Mouse (Mus musculus): ENCODE results near the gene Ptk7. TPM values are rescaled to one million over a fixed set of nuclear protein-coding genes. Genes with fewer than 3 reads are reported as not detected.

Ptk7 gene
- polyA plus RNA-seq, 1 experiment from 2014 or later = 138 TPM

DNA sequence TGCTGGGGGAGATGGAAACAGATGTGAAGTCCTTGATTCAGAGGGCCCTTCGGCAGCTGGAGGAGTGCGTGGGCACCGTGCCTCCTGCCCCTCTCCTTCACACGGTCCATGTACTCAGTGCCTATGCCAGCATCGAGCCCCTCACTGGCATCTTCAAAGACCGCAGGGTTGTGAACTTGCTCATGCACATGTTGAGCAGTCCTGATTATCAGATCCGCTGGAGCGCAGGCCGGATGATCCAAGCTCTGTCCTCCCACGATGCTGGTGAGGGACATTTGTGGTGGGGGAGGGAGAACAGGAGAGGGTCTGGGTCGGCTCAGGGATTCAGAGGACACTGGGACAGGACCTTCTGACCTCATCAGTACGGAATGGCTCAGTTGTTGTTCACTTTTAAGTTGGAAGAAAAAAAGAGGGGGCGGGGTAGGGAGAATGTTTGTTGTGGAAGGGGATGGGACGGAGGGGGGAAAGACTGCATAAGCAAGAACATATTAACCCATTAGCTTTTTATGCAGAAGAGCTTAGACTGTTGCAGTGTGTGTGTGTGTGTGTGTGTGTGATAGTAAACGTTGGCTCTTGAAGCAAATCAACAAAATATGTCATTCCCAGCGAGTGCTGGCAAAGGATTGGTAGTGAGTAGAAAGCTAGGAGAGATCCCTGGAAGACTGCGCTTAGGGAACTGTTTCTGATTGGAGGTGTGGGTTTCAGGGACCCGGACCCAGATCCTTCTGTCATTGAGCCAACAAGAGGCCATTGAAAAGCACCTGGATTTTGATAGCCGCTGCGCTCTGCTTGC lies 22.6 kb upstream of the Ptk7 start:
- H3K4me1 ChIP-seq = peaks cover 56% of the 10 kb centered on the region
- no peaks in the 10 kb centered on the region for H3K27me3 ChIP-seq
- H3K4me3 ChIP-seq (replicated peaks) = peak overlapping the region; percentile 74
- H3K36me3 ChIP-seq = peaks cover 55% of the 10 kb centered on the region
- H3K27ac ChIP-seq = peak overlapping the region; percentile 98; the same call in 1 of the 2 replicates
- no peak for ATAC-seq (replicated peaks; ENCODE audit: low FRiP score)
- H3K9me3 ChIP-seq (replicated peaks) = no peaks in the 10 kb centered on the region
- peak overlapping the region; percentile 80 for H3K4me2 ChIP-seq
- peak overlapping the region; percentile 80 for H3K9ac ChIP-seq
- 57% methylated on average over 20 of the region's 20 CpGs for WGBS

DNA sequence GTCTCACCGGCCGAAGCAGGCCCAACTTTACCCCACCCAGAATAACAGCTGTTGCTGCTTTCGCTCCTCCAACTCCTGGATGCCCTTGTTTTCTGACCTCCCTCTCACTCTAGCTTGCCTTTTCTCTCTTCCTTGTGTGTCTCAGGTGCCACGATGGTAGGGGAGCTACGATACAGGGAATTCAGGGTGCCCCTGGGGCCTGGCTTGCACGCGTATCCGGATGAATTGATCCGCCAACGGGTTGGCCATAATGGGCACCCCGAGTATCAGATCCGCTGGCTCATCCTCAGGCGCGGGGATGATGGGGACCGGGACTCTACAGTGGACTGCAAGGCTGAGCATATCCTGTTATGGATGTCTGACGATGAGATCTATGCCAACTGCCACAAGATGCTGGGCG lies 22.0 kb upstream of the Ptk7 start:
- WGBS = 63% methylated on average over 17 of the region's 17 CpGs
- Histone ChIP-seq H3K4me2 (peak overlapping the region; percentile 80), H3K36me3 (peaks cover 49% of the 10 kb centered on the region), H3K27ac (peak overlapping the region; percentile 98), H3K4me1 (peaks cover 55% of the 10 kb centered on the region), H3K4me3 (replicated peaks) (peak overlapping the region; percentile 74), H3K9ac (peak overlapping the region; percentile 80), H3K9me3 (replicated peaks) (no peaks in the 10 kb centered on the region), H3K27me3 (no peaks in the 10 kb centered on the region)
- no peak for ATAC-seq (replicated peaks; ENCODE audit: low FRiP score)

DNA sequence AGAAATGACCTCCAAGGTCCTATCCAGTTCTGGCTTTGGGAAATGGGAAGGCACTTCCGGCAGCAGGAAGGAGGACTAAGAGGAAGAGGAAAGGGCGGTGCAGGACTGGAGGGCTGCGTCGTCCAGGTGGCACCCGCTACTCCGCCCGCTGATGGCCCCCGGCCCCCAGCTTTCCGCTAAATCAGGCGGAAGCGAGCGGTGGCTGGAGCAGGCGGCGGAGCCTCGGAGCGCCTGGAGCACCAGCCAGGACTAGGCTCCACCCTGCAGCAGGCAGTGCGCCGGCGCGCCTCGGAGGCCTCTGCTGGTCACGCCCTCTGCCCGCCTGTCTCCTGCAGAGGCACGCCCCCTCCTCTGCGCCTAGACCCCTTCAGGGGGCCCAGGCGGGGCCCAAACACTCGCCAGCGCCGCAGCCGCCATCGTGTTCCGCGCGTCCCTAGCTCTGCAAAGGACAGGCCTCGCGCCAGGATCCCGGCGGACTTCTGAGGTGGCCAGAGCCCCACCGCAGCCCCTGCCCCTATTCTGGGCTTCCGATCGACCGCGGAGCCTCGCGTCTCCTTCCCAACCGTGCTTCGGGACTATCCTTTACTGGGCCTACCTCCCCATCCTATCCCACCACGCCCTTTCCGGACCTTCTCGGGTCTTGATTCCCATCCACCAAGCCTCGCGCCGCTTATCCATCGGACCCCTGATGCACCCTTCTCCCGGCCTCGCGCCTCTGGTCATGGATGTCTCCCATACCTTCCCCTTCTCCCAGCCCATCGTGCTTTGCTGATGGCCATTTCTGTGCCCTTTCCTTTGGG lies 21.1 kb upstream of the Ptk7 start, which contains the start of gene Cul7:
Gene Cul7 (plus strand): TSS at position 106 of the 800 bp plus-strand sequence.
- WGBS = 1% methylated on average over 55 of the region's 58 CpGs
- peak; percentile 94 for ATAC-seq (replicated peaks; ENCODE audit: low FRiP score)
- H3K9ac ChIP-seq = peak within 1 kb of the TSS; percentile 80
- peak within 1 kb of the TSS; percentile 74 for H3K4me3 ChIP-seq (replicated peaks)
- H3K4me2 ChIP-seq = peak within 1 kb of the TSS; percentile 80
- H3K27me3 ChIP-seq = no peaks in the 10 kb centered on the region
- no peaks in the 10 kb centered on the region for H3K9me3 ChIP-seq (replicated peaks)
- peaks cover 40% of the 10 kb centered on the region for H3K36me3 ChIP-seq
- peak within 1 kb of the TSS; percentile 98 for H3K27ac ChIP-seq
- peaks cover 48% of the 10 kb centered on the region for H3K4me1 ChIP-seq

DNA sequence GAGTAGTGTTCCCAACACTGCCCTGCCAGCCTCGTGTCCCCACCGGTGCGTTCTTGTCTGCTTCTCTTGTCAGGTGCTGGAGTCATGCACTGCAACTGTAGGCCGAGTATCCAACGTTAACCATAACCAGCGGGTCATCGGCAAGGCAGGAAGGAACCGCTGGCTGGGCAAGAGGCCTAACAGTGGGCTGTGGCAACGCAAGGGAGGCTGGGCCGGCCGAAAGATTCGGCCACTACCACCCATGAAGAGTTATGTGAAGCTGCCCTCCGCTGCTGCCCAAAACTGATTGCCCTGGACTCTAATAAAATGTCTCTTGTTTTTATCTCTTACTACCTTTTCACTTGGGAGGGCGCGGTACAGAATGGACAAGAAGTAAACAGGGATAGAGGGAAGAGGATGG lies 20.5 kb upstream of the Ptk7 start:
- ATAC-seq (replicated peaks; ENCODE audit: low FRiP score) = no peak
- Histone ChIP-seq H3K36me3 (peaks cover 36% of the 10 kb centered on the region), H3K4me2 (peak overlapping the region; percentile 80), H3K4me3 (replicated peaks) (peak overlapping the region; percentile 74), H3K27me3 (no peaks in the 10 kb centered on the region), H3K9me3 (replicated peaks) (no peaks in the 10 kb centered on the region), H3K9ac (peak overlapping the region; percentile 24), H3K27ac (peak overlapping the region; percentile 98), H3K4me1 (peaks cover 53% of the 10 kb centered on the region)
- 28% methylated on average over 15 of the region's 15 CpGs for WGBS

DNA sequence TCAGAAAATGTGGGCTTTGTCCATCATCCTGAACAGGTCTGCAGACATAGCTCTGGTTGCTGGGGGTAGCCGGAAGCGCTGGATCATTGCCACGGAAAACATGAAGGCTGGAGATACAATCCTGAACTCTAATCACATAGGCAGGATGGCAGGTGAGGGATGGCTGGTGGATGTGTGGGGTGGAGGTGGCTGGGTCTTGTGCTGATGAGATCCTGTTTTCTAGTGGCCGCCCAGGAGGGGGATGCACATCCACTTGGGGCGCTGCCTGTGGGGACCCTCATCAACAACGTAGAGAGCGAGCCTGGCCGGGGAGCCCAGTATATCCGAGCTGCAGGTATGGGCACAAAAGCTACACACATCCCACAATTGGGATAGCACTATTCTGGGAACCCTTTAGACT lies 19.1 kb upstream of the Ptk7 start:
- Histone ChIP-seq H3K27me3 (no peaks in the 10 kb centered on the region), H3K9me3 (replicated peaks) (no peaks in the 10 kb centered on the region), H3K4me1 (peaks cover 56% of the 10 kb centered on the region), H3K36me3 (peaks cover 22% of the 10 kb centered on the region), H3K4me3 (replicated peaks) (no peak overlapping the region), H3K4me2 (no peak overlapping the region), H3K9ac (no peak overlapping the region), H3K27ac (no peak overlapping the region)
- WGBS = 89% methylated on average over 9 of the region's 9 CpGs
- ATAC-seq (replicated peaks; ENCODE audit: low FRiP score) = no peak

DNA sequence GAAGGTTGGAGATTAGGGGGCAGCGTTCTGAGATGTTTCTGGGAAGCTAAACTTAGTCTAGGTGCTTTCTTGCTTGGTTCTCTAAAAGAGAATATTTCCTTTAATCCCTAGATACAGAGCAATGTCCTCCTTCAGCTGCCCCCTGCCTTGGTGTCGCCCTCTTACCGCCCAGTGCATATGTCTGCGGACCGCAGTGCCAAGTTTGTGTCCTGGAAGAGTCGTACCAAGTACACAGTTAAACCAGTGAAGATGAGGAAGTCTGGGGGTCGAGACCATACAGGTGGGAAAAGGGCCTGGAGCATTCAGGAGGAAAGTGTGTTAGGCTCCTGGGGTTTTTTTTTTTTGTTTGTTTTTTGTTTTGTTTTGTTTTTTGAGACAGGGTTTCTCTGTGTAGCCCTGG lies 18.0 kb upstream of the Ptk7 start:
- WGBS = 91% methylated on average over 7 of the region's 7 CpGs
- Histone ChIP-seq H3K4me1 (peaks cover 46% of the 10 kb centered on the region), H3K36me3 (peaks cover 17% of the 10 kb centered on the region)

DNA sequence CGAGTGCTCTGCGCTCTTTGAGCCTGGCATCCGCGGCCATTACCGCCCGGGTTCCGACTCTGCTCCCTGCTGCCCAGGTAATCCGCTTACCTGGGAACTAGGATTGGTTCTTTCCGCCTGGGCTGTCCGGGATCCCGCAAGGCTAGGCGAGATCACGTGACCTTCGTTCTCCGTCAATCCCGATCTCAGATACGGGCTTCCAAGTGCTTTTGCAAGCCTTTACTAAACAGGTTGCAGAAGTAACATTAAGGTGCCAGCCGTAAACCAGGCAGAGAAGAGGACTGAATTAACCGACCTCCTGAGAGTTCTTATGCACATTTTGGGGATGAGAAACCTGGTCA lies 17.0 kb upstream of the Ptk7 start:
- WGBS = under 1% methylated on average over 19 of the region's 19 CpGs
- Histone ChIP-seq H3K9ac (peak overlapping the region; percentile 78), H3K27me3 (no peaks in the 10 kb centered on the region), H3K4me1 (peaks cover 36% of the 10 kb centered on the region), H3K36me3 (peaks cover 27% of the 10 kb centered on the region), H3K27ac (peak overlapping the region; percentile 84), H3K4me3 (replicated peaks) (peak overlapping the region; percentile 89), H3K9me3 (replicated peaks) (no peaks in the 10 kb centered on the region), H3K4me2 (peak overlapping the region; percentile 76)
- ATAC-seq (replicated peaks; ENCODE audit: low FRiP score) = no peak

More for the DNA sequence above, 18.0 kb upstream of the Ptk7 start:
- Histone ChIP-seq H3K9ac (no peak overlapping the region), H3K27me3 (no peaks in the 10 kb centered on the region), H3K4me2 (peak overlapping the region; percentile 76; the same call in 1 of the 2 replicates), H3K4me3 (replicated peaks) (peak overlapping the region; percentile 89), H3K9me3 (replicated peaks) (no peaks in the 10 kb centered on the region), H3K27ac (no peak overlapping the region)
- no peak for ATAC-seq (replicated peaks; ENCODE audit: low FRiP score)

DNA sequence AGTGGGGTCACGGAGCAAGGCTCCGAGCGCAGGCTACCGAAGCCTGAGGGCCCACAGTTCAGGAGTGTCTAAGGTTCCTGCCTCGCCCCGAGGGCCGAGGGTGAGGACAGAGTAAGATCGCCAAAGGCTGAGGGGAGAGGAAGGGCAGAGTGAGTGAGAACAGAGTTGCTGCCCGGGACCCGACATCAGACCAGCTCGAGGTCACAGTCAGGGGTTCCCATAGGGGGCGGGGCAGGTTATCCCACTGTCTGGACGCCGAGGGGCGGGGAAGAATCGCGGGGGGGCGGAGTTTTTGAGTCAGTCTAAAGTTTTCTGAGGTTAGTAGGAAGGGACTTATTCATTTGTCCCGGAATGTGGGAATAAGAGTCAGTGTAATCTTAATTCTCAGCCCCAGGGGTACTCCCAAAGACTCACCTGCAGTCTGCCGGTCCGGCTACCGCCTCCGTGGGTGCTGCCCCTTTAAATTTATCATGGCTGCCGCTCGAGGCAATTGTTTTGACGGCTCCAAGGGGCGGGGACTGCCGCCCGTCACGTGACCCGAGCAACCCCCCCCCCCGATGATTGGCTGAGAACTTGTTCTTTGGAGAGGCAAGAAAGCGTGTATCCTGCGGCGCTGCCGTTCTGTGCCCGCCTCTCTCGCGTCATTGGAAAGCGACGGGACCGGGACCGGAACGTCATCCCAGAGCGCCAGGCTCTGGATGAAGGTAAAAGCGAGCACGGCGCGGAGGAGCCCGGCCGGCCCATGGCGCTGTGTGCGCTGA lies 16.4 kb upstream of the Ptk7 start, which contains the start of the genes Klc4 and Mrpl2:
Gene Klc4 (minus strand): TSS at position 462 of the 761 bp plus-strand sequence.
Gene Mrpl2 (plus strand): TSS at position 669 of the 761 bp plus-strand sequence.
- peak; percentile 74 for ATAC-seq (replicated peaks; ENCODE audit: low FRiP score)
- Histone ChIP-seq H3K27me3 (no peaks in the 10 kb centered on the region), H3K4me1 (peaks cover 31% of the 10 kb centered on the region), H3K9ac (peak within 1 kb of the TSS; percentile 78), H3K9me3 (replicated peaks) (no peaks in the 10 kb centered on the region), H3K36me3 (peaks cover 33% of the 10 kb centered on the region), H3K4me3 (replicated peaks) (peak within 1 kb of the TSS; percentile 89), H3K27ac (peak within 1 kb of the TSS; percentile 85), H3K4me2 (peak within 1 kb of the TSS; percentile 93)
- WGBS = under 1% methylated on average over 53 of the region's 53 CpGs

DNA sequence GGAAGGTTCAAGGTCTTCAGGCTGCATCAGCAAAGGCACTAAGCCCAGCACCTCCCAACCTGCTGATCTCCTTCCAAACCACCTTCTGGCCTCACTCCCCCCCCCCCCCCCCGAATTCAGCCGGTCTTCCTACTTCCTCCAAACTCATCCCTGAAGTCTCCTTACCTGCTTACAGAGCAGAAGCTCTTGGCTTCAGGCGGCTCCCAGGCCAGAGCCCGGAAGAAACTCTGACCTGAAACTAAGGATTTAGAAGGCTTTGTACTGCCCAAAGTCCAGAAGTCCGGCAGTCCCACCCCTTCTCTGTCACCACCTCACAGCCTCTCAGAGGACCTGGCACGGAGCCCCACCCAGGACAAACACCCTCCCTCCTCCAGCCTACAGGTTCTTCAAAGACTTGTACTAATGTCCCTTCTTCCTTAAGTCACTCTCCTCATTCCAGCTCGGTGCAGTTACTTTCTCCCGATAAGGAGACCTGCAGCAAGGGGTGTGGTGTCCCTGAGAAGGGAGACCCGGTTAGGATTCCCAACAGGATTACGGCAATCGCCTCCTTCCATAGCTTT lies 15.7 kb upstream of the Ptk7 start:
- Histone ChIP-seq H3K36me3 (peaks cover 40% of the 10 kb centered on the region), H3K4me2 (peak overlapping the region; percentile 93), H3K27ac (peak overlapping the region; percentile 85), H3K4me1 (peaks cover 32% of the 10 kb centered on the region), H3K4me3 (replicated peaks) (peak overlapping the region; percentile 89), H3K9me3 (replicated peaks) (no peaks in the 10 kb centered on the region), H3K9ac (peak overlapping the region; percentile 71), H3K27me3 (no peaks in the 10 kb centered on the region)
- 3% methylated on average over 11 of the region's 11 CpGs for whole genome bisulfite sequencing
- ATAC-seq (replicated peaks; ENCODE audit: low FRiP score) = peak; percentile 30

DNA sequence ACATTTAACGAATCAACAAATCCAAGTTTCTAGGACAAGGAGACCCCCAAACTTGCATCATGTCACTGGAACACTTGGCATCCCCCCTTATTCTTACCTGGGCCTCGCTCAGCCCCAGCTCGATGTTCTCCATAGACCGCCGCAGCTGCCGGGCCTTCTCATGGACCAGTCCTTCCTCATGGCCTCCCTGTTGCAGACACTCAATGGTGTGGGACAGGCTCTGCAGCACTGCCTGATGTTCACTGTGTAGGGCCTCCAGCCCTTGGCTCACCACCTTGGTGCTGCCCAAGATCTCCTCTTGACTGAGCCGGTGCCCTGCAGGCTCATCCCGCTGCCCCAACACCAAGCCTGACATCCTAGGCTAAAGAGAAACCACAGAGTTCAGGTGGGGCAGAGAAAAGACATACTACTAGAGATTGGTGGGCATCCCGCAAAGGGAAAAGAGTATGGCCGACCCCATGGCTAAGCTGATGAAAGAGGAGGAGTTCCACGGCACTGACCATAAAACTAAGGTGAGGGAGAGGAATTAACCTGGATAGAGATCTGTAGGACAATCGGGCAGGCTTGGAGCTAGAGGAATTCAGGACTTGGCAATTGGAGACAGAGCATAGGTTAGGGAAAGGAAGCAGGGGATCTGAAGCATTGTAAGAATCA lies 15.0 kb upstream of the Ptk7 start:
- peak overlapping the region; percentile 71; the same call in 1 of the 2 replicates for H3K9ac ChIP-seq
- H3K4me2 ChIP-seq = peak overlapping the region; percentile 93
- WGBS = 81% methylated on average over 12 of the region's 12 CpGs
- no peak for ATAC-seq (replicated peaks; ENCODE audit: low FRiP score)
- peak overlapping the region; percentile 89 for H3K4me3 ChIP-seq (replicated peaks)
- H3K27me3 ChIP-seq = no peaks in the 10 kb centered on the region
- H3K27ac ChIP-seq = peak overlapping the region; percentile 85
- H3K36me3 ChIP-seq = peaks cover 46% of the 10 kb centered on the region
- H3K4me1 ChIP-seq = peaks cover 32% of the 10 kb centered on the region
- no peaks in the 10 kb centered on the region for H3K9me3 ChIP-seq (replicated peaks)

DNA sequence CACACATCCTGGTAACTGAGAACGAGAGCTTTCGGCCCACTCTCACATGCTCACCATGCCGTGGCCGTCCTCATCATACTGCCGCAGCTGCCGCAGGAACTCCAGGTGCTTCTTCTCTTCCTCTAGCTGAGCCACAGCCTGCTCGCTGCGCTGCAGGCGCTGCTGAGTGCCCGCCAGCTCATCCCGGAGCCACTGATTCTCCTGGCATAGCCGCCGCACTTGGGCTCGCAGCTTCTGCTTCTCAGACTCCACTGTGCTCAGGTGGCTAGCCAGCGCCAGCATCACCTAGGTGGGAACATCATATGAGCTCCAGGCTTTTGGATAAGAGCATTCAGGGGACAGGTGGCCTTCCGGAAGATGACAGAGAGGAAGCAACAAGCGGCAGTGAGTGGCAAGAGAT lies 12.8 kb upstream of the Ptk7 start:
- Histone ChIP-seq H3K9me3 (replicated peaks) (no peaks in the 10 kb centered on the region), H3K4me1 (peaks cover 34% of the 10 kb centered on the region), H3K27ac (no peak overlapping the region), H3K36me3 (peaks cover 39% of the 10 kb centered on the region), H3K4me2 (no peak overlapping the region), H3K27me3 (no peaks in the 10 kb centered on the region), H3K4me3 (replicated peaks) (no peak overlapping the region), H3K9ac (no peak overlapping the region)
- ATAC-seq (replicated peaks; ENCODE audit: low FRiP score) = no peak
- WGBS = 90% methylated on average over 17 of the region's 17 CpGs
